Mouse (Mus musculus) embryo, embryonic 10 days (tissue): ENCODE results near the gene Npff.

ENCODE experiments used
- DNase-seq: peaks from one replicate; pipeline ENCODE4 v3.0.0-alpha.2; 2015; ENCODE audit warnings: low spot score

Npff gene

DNA sequence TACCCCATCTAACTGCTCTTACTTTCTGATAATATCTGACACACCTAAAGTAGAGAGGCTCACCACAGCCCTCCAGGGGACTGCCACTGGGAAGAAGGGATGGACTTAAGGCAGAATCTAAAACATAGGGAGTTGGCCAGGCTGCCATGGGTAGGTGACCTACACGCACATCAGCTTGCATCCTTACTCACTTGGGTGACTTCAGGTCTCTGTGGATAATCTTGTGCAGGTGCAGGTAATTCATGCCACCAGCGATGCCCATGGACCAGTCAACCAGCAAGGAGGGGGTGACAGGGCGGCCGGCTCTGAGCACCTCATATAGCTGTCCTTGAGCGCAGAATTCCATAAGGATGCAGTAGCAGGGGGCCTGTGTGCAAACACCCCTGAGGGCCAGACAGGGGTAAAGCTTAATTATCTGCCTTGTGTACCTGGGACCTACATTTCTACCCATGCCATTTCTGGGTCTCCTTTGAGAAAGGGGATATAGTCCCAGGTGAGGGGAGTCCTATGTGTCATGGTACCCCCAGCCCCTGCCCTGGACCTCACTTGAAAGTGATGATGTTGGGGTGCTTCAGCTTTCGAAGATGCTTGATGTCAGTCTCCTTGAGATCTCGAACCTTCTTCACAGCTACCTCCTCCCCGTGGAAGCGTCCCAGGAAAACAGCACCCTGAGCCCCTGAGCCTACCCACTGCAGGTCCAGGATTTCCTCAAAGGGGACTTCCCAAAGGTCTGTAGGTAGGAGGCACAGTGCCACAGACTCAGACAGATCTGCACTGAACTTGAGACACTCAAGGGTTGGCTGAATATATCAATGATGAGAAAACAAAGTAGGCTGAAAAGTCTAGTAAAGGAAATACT, 20.6 kb downstream of the Npff start:
- DNase-seq = no peak

DNA sequence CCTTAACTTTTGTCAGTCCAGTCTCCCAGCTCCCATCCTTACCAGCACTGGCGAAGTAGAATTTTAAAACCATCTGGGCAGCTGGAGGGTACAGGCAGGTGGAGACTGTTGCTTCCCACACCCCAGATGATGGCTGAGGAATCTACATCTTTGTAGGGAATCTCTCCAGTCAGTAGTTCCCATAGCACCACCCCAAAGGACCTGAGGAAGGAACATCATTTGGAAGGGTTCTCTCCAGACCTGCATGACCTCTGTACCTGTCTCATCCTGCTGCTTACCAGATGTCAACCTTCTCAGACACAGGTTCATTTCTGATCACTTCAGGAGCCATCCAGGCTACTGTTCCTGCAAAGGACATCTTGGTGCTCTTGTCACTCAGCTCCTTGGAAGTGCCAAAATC, 21.3 kb downstream of the Npff start, which contains the start of gene Gm10337:
Gene Gm10337, plus strand, starts transcription at position 276 of the 400 bp plus-strand sequence.
- no peak for DNase-seq

DNA sequence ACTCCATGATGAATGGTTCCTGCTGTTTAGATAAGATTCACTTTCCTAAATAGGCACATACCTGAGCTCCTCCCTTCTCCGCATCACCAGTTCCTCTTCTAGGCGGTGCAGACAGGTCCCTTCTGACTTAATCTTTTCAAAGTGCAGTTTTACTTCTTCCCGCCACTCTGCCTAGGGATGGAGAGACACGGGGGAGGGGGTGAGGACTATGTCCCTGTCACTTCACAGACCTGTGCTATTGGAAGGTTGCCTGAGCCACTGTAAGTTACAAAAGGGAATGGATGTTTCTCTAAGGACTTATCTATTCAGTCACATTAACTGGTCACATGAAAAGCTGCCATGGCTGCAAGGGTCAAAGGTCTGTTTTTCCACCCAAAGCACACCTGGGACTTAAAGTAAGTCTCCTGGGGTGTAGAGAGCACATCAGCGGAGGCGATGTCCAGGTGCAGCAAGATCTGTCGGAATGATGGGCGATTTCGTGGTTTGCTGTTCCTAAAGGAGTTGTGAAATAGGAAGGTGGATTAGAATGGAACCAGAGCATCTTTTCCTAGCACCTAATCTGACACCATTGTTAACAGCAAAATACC, 22.4 kb downstream of the Npff start:
- no peak for DNase-seq

DNA sequence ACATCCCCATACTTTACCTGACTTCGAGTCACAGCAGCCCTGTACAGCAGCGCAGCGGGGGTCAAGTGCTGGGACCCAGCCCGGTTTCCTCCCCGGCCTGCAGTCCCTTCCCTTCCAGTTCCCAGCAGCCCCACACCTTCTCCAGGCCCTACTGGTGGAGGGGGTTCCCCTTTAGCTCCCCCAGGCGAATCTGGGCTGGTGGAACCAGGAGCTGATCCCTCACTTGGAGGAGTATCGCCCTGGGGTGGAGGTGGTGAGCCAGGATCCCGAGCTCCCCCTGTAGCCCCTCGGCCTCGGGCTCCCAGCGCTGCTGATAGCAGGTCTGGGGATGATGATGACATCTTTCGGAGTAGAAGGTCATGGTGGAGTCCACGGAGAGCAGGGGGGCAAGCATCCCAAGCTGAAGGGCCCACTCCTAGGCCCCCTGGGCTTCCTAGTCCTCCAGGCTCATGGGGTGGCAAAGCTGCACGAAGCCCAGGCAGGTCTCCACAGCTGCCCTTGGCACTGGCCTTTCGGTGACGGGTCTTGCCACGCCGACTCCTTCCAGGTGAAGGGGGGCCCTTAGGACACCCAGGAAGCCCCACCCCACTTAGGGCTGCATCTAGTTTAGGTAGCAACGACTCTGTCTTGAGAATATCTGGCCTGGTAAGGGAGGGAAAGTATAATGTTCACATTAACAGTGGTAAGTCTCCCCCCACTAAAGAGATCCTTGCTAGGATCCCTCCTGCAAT, 23.5 kb downstream of the Npff start:
- no peak for DNase-seq

DNA sequence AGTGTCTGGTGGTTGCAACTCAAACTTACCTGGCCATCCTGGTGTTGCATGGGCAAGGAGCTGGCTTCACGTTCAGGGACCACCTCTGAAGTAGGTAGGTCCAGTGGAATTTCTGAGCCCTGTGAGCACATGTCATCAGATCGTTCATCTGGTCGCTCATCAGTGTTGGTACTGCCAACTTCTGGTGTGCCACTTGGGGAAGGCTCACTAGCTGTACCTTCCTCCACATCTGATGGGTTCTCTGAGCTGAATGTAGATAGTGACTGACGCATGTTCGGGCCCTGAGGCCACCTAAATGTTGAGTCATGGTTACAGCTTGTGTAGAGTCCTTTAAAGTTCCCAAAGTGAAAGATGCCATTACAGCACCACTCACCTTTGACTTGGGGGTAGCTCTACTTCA, 24.3 kb downstream of the Npff start:
- no peak for DNase-seq

DNA sequence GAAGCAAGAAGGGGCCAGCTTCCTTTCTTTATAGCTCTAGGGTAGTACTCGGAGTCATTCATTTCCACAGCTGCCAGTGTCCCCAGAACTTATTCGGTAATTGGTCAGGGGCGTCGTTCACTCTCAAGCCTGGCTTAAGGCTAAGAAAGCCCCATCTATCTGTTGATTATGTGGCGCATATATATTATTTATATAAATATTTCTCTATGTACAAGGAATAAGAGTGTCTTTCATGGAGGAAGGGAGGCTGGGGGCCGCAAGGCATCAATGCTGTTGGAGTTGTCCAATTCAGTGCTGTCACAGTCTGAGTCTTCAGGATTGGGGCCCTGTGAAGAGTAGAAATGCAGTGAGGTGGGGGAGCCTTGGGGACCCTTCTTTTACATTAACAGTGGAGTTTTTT, 24.9 kb downstream of the Npff start:
- no peak for DNase-seq

DNA sequence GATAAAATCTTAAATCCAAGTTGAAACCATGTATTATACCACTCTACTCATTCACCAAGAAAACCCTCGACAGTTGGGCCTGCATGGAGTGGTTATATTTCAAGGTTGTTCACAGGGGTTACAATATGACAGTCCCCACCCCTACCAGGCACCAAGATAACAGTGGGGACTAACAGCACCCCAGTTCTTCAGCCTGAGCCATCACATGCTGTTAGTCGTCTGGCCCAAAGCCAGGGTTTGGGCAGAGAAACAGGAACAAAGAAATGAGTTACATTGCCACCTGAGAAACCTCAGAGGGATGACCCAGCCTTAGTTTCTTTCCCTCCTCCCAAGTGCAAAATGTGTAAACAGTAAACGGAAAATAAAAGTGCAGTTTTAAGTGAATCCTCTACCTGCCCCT, 25.4 kb downstream of the Npff start:
- no peak for DNase-seq

DNA sequence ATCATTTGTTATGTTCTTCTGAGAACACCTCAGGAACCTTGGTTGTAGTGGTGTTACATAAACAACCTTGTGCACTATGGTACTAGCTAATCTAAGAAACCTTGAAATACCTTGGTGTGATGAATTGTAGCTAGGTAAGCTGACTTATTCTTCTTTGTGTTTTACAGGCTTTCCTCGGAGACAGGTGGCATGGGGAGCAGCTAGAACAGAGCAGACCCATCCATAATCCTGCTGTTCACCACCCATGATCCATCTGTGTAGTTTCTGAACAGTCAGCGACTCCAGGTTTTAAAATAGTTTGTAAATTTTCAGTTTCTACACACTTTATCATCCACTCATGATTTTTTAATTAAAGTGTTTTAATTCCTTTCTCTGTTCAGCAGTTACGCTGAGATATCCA, 26.4 kb downstream of the Npff start:
- no peak for DNase-seq

DNA sequence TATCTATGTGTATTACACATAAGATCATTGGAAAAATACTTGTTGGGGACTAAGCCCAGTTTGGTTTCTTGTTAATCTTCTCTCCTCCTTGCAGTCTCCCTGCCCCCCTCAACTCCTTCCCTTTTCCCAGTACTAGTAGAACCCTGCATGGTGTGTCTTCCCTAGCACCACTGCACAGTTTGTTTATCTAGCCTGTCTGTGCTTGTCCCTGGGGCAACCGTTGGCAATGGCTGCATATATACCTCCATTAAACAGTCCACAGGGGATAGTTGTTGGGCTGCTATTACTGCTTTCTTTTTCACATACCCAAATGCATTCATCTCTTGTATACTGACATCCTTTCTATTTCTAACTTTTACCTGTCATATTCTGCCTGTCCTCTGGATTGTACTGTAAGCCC, 37.1 kb downstream of the Npff start:
- no peak for DNase-seq

DNA sequence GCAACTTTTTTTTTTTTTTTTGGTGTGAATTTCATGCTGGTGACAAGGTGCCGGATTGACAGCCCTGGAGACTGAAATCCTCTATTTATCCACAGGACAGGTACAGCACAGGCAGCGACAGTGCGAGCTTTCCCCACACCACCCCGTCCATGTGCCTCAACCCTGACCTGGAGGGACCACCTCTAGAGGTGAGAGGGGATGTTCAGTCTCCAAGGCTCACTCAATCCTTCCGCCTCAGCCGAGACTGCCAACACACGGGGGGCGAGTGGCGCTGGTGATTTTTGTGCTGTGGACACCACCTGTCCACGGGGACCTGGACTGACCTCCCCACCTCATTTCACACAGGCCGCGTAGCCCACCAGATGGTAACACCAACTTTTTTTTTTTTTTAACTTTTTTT, 38.9 kb downstream of the Npff start:
- no peak for DNase-seq

DNA sequence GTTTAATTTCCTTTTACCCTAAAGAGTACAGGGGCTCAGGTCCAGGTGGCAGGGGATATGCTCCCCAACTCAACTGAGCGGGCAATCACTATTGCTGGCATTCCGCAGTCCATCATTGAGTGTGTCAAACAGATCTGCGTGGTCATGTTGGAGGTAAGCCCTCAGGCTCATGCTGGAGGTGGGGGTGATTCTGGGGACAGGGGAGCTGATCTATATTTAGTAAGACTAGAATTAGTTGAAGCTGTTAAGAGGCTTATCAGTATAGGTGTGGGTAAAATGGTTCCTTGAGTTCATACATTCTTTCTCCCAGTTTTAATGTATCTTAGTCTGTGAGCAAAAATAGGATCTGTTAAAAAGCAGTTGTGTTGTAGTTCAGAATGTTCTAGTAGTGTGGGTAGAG, 41.6 kb downstream of the Npff start:
- no peak for DNase-seq

DNA sequence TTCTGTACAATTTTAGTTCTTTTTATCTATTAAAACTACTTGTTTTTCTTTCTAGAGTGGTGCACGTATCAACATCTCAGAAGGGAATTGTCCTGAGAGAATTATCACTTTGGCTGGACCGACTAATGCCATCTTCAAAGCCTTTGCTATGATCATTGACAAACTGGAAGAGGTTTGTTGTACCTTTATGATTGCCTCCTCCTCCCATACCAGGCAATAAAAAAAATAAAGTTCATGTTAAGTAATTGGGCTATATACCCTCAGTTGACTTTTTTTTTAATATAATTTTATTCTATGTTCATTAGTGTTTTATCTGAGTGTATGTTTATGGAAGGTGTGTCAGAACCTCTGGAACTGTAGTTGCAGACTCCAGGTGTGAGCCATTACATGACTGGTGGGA, 50.2 kb downstream of the Npff start:
- no peak for DNase-seq
